Mouse (Mus musculus) hindbrain, postnatal 0 days (tissue): ENCODE measurements around the gene Olfr24. TPM values are rescaled to one million over a fixed set of nuclear protein-coding genes. Genes with fewer than 3 reads are reported as not detected.

Experiments
- ATAC-seq: fragments of 200-750 bp; cut with Nextera tagmentation; 2 replicates; pipeline ENCODE4 v1.8.0; 2017; ENCODE audit warnings: mild to moderate bottlenecking, moderate TSS enrichment, moderate library complexity
- DNase-seq: peaks from one replicate; pipeline ENCODE4 v3.0.0-alpha.2; 2015; ENCODE audit warnings: low spot score
- H3K27ac ChIP-seq: fragments of 300-500 bp; sonication (generic); 2 replicates; pipeline ENCODE4 v1.5.1; 2014; ENCODE audit warnings: mild to moderate bottlenecking
- H3K27me3 ChIP-seq: fragments of 300-500 bp; sonication (generic); 2 replicates; pipeline ENCODE4 v1.6.1; 2014; ENCODE audit warnings: low read length, mixed read lengths; ENCODE audit not compliant: insufficient read depth
- H3K36me3 ChIP-seq: fragments of 300-500 bp; sonication (generic); 2 replicates; pipeline ENCODE4 v1.6.1; 2014; ENCODE audit warnings: low read length, mixed read lengths; ENCODE audit not compliant: insufficient read depth
- H3K4me1 ChIP-seq: fragments of 300-500 bp; sonication (generic); 2 replicates; pipeline ENCODE4 v1.6.1; 2014; ENCODE audit warnings: antibody characterized with exemption, low read length, mixed read lengths; ENCODE audit not compliant: insufficient read depth
- H3K4me2 ChIP-seq: fragments of 300-500 bp; sonication (generic); 2 replicates; pipeline ENCODE4 v1.6.1; 2014; ENCODE audit warnings: low read depth, mild to moderate bottlenecking, low read length, moderate library complexity, mixed read lengths
- H3K4me3 ChIP-seq: fragments of 300-500 bp; sonication (generic); 2 replicates; pipeline ENCODE4 v1.5.1; 2014; ENCODE audit warnings: low read length
- H3K9ac ChIP-seq: fragments of 300-500 bp; sonication (generic); replicated peaks from 2 replicates; pipeline ENCODE4 v1.6.1; 2014; ENCODE audit warnings: mild to moderate bottlenecking, low read length, moderate library complexity, mixed read lengths
- H3K9me3 ChIP-seq: fragments of 300-500 bp; sonication (generic); 2 replicates; pipeline ENCODE4 v1.6.1; 2016; ENCODE audit warnings: low read length, mixed read lengths
- CTCF ChIP-seq: IDR thresholded peaks from 2 replicates; pipeline ENCODE4 v1.5.1; 2016; ENCODE audit warnings: antibody characterized with exemption, control low read depth, low read depth
- WGBS: fragments of 180-500 bp; shearing (Covaris S2); extraction: QIAGEN DNeasy Blood & Tissue Kit; methylation state at CpG from one replicate; pipeline ENCODE4 v1.1.7; 2014; 5-methylcytosine and 5-hydroxymethylcytosine counted together
- polyA plus RNA-seq: library from polyadenylated mRNA; unstranded; fragments of >200 nt; fragmentation: Nextera tagmentation; extraction: Ambion mirVana; gene quantifications from 2 replicates; pipeline ENCODE4 v1.2.1, GENCODE M21; 2015
- total RNA-seq: library from RNA; depleted of rRNA; stranded (reverse); fragments of >200 nt; gene quantifications from 2 replicates; pipeline ENCODE4 v1.2.3, GENCODE M21; 2014; rRNA removed

Olfr24 gene
- total and polyA plus RNA-seq, 2 experiments from 2014 or later: not detected

DNA sequence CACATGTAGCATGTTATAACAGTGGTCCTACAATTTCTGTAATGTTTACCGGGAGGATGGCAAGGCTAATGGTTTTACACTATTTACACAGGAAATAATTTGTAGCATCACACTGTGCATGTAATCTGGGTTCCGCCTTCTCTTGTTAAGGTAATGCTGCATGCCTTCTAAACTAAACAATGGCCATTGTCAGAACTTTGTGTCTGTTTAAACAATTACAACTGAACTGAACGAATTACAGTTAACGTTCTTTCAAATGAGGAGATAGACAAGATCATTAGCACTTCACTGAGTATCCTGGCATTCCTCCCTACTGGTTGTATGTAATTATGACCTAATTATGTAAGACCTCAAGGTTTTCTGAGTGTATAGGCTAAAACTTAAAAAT is 41.1 kb downstream of the Olfr24 start:
- Histone ChIP-seq H3K9ac (no peak overlapping the region), H3K4me3 (no peak overlapping the region), H3K9me3 (no peaks in the 10 kb centered on the region), H3K27me3 (no peaks in the 10 kb centered on the region), H3K27ac (no peak overlapping the region), H3K36me3 (no peaks in the 10 kb centered on the region), H3K4me1 (no peaks in the 10 kb centered on the region), H3K4me2 (no peak overlapping the region)
- TF ChIP-seq CTCF: no peak
- ATAC-seq (no peak), DNase-seq (no peak)
- WGBS: 18% methylated on average over 4 of the region's 4 CpGs

DNA sequence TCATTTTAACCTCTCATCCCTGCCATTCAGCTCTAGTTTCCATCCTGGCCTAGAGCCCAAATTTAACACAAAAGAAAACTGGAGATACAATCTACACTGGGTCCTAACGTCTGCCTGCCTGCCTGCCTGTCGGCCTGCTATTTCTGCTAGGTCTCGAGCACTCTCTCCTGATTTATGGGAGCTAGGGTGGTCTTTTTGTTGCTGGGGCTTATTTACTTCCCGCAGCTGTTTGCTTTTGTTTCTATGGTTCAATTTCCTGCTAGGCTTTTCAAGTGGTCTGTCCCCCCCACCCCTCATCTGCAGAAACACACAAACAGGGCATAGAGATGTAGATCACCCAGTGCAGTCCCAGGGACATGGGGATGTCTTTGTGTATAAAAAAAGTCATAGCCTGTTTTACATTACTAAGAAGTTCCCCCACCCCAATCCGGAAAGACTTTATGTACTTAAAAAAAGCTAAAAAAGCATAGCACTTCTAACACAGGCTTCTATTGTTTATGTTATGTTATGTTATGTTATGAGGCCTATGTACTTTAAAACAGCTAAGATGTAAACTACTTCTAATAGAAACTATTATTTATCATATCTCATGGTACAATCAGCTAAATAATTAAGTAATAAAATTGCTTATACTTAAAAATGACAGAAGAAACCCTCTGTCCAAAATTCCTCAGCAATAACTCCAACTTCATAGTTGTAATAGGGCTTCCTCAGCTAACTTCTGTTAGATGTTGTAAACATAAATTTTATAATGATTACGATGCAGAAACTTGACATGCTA is 41.7 kb downstream of the Olfr24 start:
- H3K9me3 ChIP-seq: no peaks in the 10 kb centered on the region
- H3K4me2 ChIP-seq: no peak overlapping the region
- no peaks in the 10 kb centered on the region for H3K36me3 ChIP-seq
- no peaks in the 10 kb centered on the region for H3K4me1 ChIP-seq
- no peak overlapping the region for H3K9ac ChIP-seq
- WGBS: 20% methylated on average over 6 of the region's 6 CpGs
- H3K27ac ChIP-seq: no peak overlapping the region
- TF ChIP-seq CTCF: no peak
- peak; percentile 19 for DNase-seq
- peak; percentile 40; the same call in 1 of the 2 replicates for ATAC-seq
- H3K4me3 ChIP-seq: no peak overlapping the region
- H3K27me3 ChIP-seq: no peaks in the 10 kb centered on the region

DNA sequence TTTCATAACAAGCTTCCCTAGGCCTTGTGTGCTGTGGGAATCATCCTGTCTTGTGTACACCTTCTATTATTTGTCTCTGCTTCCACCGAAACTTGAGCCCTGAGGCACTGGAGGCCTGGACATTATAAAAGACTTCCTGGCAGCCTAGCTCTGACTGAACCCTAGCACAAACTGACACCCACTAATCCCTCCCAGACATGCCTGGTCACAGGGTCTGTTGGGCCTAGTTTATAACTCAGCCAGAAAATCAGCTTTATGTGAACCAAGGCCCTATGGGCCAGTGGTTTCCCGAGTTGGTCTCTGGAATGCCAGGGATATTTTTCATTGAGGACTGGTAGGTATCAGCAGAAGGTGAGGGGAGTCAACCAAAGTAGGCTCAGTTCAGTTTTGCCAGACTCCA is 42.8 kb downstream of the Olfr24 start:
- H3K9ac ChIP-seq: no peak overlapping the region
- no peaks in the 10 kb centered on the region for H3K27me3 ChIP-seq
- no peaks in the 10 kb centered on the region for H3K36me3 ChIP-seq
- DNase-seq (no peak), ATAC-seq (no peak)
- H3K4me2 ChIP-seq: no peak overlapping the region
- no peak overlapping the region for H3K27ac ChIP-seq
- WGBS: 51% methylated on average over 2 of the region's 2 CpGs
- H3K9me3 ChIP-seq: no peaks in the 10 kb centered on the region
- no peak overlapping the region for H3K4me3 ChIP-seq
- no peaks in the 10 kb centered on the region for H3K4me1 ChIP-seq
- TF ChIP-seq CTCF: no peak

DNA sequence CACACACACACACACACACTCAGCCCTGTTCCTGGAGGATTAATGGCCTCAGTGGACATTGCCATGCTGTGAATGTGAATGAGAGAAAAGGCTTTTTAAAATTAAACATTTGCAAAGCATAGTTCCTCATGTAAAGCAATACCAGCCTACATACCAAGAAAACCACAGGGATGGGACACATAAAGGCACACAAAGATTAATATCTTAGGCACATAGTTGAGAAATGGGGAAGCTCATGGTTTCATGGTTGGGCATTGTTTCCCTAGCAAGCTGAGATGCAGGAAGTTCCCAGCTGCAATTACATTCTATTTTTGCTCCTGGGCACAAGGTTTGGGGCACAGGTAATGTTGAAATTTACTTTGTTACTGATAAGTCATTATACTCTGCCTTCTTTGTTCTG is 58.2 kb downstream of the Olfr24 start:
- Histone ChIP-seq H3K9me3 (no peaks in the 10 kb centered on the region), H3K4me3 (no peak overlapping the region), H3K4me1 (no peaks in the 10 kb centered on the region), H3K36me3 (no peaks in the 10 kb centered on the region), H3K27ac (no peak overlapping the region), H3K9ac (no peak overlapping the region), H3K4me2 (no peak overlapping the region), H3K27me3 (no peaks in the 10 kb centered on the region)
- no peak for TF ChIP-seq CTCF
- ATAC-seq (no peak), DNase-seq (no peak)

Other genes with a start within 250 kb of the Olfr24 start
- gene Muc16, start 89.5 kb downstream of the Olfr24 start, total RNA-seq: under 0.01 TPM in 1 of 2 replicates, not detected in the other
- not detected in 2 replicates for gene Muc16, start 89.5 kb downstream of the Olfr24 start, polyA plus RNA-seq
- not detected in 2 replicates for gene Olfr828, start 55.5 kb upstream of the Olfr24 start, total RNA-seq
- not detected in 2 replicates for gene Olfr828, start 55.5 kb upstream of the Olfr24 start, polyA plus RNA-seq
- gene Olfr829, start 90.9 kb upstream of the Olfr24 start, total RNA-seq: not detected in 2 replicates
- not detected in 2 replicates for gene Olfr829, start 90.9 kb upstream of the Olfr24 start, polyA plus RNA-seq
- not detected in 2 replicates for gene Olfr830, start 110.7 kb upstream of the Olfr24 start, total RNA-seq
- not detected in 2 replicates for gene Olfr830, start 110.7 kb upstream of the Olfr24 start, polyA plus RNA-seq
- gene Olfr832, start 173.1 kb upstream of the Olfr24 start, total RNA-seq: not detected in 2 replicates
- not detected in 2 replicates for gene Olfr832, start 173.1 kb upstream of the Olfr24 start, polyA plus RNA-seq
- not detected in 2 replicates for gene Olfr834, start 224.0 kb upstream of the Olfr24 start, total RNA-seq
- not detected in 2 replicates for gene Olfr834, start 224.0 kb upstream of the Olfr24 start, polyA plus RNA-seq